Mouse (Mus musculus): Measurements from ENCODE around the gene Gm20481. TPM values are rescaled to one million over a fixed set of nuclear protein-coding genes. Genes with fewer than 3 reads are reported as not detected.
A peak's percentile ranks its signal among the peaks of the same experiment; 100 is the strongest.
"Not testable (repeated sequence)": the region's sequence is repeated elsewhere in the genome, so short reads cannot be mapped to it uniquely, and the experiment has no call there.

Gm20481 gene
- polyA plus RNA-seq, 1 experiment from 2014 or later = 1.2 TPM

DNA sequence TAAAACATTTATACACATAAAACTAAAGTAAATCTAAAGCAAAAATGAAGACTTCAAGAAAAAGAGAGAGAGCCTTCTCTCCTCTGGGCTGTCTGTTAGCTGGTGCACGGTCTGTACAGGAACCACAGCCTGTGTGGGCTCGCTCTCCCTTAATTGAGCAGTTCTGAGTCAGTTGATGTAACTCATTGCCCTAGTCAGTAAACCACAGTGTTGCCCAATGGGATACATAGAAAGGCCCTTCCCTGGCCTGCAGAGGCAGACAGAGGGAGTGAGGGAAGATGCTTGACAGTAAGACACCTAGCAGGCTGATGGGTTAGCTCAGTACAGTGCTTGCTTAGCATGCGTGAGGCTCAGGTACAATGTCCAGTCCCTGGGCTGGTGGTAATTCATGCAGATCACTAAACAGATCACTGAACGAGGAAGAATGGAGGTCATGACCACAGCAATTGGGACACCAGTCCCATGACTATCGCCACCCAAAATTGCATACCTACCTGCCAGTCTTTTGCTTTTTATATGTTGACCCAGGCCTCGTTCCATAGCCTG lies 31.7 kb upstream of the Gm20481 start:
- CTCF ChIA-PET = no interaction called here
- in situ Hi-C loops (cut with MboI; ENCODE audit: low pct_unique_long_range_greater_than_20kb) = no loop called here
- TF ChIP-seq CTCF (IDR thresholded peaks at IDR 0.05) = no peak
- DNase-seq (ENCODE audit: low read depth, low spot score) (no peak), ATAC-seq (no peak)
- no peaks in the 10 kb centered on the region for H3K27me3 ChIP-seq
- POLR2A ChIA-PET = interaction anchor here (1.3 kb wide), 1 partner anchor 13 kb away, joined by 3 read pairs; no protein-coding TSS in a partner anchor

DNA sequence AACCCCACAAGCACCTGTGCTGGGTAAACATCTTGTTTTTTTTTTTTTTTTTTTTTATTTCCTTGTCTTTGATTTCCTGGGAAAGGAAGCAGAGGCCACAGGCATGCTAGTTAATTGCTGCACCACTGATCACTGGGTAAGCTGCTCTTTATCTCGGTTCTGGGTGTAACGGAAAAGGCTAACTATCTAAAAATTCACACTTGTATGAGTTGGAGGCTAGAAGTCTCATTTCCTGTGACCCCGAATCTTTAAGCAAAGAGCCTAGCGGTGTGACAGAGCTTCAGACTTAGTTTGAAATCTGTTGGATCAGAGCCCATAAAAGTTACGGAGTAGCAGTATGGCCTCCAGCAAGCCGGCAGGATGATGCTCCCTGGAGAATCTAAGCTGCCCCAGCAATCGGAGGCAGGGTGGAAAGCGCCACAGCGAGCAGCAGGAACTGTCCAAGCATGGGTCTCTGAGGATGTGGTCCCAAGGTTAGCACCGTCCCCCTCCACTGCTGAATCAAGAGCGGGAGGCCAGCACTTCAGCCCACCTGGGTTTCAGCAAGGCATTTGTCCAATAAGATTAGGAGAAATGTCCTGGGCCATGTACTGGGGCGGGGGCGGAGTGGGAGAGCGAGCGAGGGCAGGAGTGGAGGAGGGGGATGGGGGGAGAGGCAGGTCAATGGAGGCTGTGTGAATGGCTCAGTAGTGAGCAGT lies 28.2 kb upstream of the Gm20481 start:
- CTCF ChIA-PET = no interaction called here
- ATAC-seq (no peak), DNase-seq (ENCODE audit: low read depth, low spot score) (no peak)
- POLR2A ChIA-PET = interaction anchor here (1.1 kb wide), 1 partner anchor 9 kb away, joined by 4 read pairs; no protein-coding TSS in a partner anchor
- in situ Hi-C loops (cut with MboI; ENCODE audit: low pct_unique_long_range_greater_than_20kb) = loop anchor here (5.0 kb wide), 1 partner anchor 79 kb away; the partner anchor contains the start of gene Cfb
- TF ChIP-seq CTCF (IDR thresholded peaks at IDR 0.05) = no peak
- H3K27me3 ChIP-seq = no peaks in the 10 kb centered on the region

DNA sequence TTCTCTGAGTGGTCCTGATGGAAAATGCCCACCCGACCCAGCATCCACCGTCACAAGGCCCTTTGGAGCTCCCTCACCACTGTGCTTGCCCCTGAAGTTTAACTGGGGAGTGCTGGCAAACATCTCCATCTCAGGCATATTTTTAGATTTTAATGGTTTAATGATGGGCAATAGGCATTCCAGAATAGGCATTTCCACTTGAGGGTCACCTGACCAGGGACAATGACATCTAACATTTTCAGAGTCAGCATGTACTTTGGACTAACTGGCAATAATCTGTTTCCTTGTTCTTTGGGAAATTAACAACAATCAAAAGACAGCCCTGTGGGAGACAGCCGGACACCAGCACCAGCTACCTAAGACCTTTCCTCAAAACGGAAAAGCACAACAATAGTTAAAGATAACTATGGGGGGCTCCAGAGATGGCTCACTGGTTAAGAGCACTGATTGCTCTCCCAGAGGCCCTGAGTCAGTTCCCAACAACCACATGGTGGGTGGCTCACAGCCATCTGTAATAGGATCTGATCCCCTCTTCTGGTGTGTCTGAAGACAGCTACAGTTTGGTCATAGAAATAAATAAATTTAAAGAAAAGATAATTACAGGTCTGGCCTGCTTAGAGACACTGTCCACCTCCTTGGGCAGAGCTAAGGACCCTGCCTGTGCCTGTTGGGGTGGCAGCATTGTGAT lies 26.4 kb upstream of the Gm20481 start:
- CTCF ChIA-PET = interaction anchor here (0.6 to 1.4 kb wide), 4 partner anchors 10 to 41 kb away, joined by 3 read pairs; no protein-coding TSS in a partner anchor
- no peak for ATAC-seq
- TF ChIP-seq CTCF (IDR thresholded peaks at IDR 0.05) = no peak

DNA sequence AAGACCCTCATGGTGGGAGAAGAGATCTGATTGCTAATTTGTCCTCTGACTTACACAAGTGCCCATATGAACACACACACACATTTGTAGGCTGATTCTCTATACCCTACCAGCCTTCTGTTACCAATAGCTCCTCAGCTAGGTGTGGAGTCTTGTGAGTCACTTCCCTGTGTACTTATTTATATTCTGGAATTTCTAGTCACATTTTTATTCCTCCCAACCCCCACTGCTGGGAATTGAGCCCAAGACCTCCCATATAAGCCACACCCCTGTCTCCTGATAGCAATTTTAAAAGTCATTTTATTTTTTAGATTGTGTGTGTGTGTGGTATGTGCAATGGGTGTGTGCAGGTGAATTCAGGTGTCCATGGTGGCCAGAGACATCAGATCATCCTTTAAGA lies 25.4 kb upstream of the Gm20481 start:
- no peaks in the 10 kb centered on the region for H3K27me3 ChIP-seq
- no peak for TF ChIP-seq CTCF (IDR thresholded peaks at IDR 0.05)
- CTCF ChIA-PET = interaction anchor here (1.4 to 1.6 kb wide), 2 partner anchors 9 to 20 kb away, joined by 3 to 4 read pairs; no protein-coding TSS in a partner anchor
- no peak for DNase-seq (ENCODE audit: low read depth, low spot score)
- in situ Hi-C loops (cut with MboI; ENCODE audit: low pct_unique_long_range_greater_than_20kb) = loop anchor here (5.0 kb wide), 1 partner anchor 82 kb away; the partner anchor contains the start of gene Cfb
- no peak for ATAC-seq
- POLR2A ChIA-PET = no interaction called here

More for the DNA sequence above, 26.4 kb upstream of the Gm20481 start:
- in situ Hi-C loops (cut with MboI; ENCODE audit: low pct_unique_long_range_greater_than_20kb) = loop anchor here (5.0 kb wide), 1 partner anchor 81 kb away; the partner anchor contains the start of gene Cfb
- no peak for DNase-seq (ENCODE audit: low read depth, low spot score)
- POLR2A ChIA-PET = interaction anchor here (0.6 to 0.9 kb wide), 3 partner anchors 23 to 140 kb away, joined by 3 to 7 read pairs (median 4); no protein-coding TSS in a partner anchor
- H3K27me3 ChIP-seq = no peaks in the 10 kb centered on the region

DNA sequence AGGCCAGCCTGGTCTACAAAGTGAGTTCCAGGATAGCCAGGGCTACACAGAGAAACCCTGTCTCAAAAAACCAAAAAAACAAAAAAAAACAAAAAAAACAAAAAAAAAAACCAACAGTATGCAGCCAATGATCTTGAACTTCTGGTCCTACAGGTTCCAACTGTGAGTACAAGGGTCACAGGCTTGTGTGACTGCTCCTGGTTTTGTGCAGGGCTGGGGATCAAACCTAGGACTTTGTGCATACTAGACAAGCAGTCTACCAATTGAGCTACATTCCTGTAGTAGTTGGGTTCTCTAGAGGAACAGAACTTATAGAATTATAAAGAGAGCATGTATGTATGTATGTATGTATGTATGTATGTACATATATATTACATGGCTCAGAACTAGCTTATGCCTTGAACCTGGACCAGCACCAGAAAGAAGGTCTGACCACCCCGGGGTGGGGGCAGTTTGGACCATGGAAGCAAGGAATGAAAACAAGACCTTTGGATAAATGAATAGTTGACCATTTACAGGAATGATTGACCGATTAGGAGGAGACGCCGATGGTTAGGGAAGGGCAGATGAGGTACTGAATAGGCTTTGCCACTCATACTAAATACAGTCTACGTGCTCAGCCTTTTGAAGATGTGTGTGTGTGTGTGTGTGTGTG lies 23.1 kb upstream of the Gm20481 start:
- in situ Hi-C loops (cut with MboI; ENCODE audit: low pct_unique_long_range_greater_than_20kb) = loop anchor here (5.0 kb wide), 1 partner anchor 34 kb away; the partner anchor contains the start of gene Slc44a4
- ATAC-seq (no peak), DNase-seq (ENCODE audit: low read depth, low spot score) (no peak)
- no peak for TF ChIP-seq CTCF (IDR thresholded peaks at IDR 0.05)
- CTCF ChIA-PET = interaction anchor here (1.4 kb wide), 1 partner anchor 15 kb away, joined by 6 read pairs; the partner anchor contains the start of gene Neu1
- POLR2A ChIA-PET = interaction anchor here (0.5 kb wide), 1 partner anchor 220 kb away, joined by 7 read pairs; no protein-coding TSS in a partner anchor
- no peaks in the 10 kb centered on the region for H3K27me3 ChIP-seq

DNA sequence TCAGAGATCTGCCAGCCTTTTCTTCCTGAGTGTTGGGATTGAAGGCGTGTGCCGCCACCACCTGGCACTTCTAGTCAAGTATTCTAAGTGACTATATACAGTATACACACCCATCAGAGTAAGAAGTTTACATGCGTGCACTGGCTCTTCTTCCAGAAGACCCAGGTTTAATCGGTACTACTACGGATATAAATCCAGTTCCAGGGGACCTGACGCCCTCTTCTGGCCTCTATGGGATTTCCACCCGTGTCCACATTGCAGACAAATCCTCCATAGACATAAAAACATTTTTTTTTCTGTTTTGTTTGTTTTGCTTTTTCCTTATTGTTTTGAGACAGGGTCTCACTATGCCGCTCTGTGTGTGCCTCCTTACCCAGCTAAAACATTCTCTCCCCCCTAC lies 22.1 kb upstream of the Gm20481 start:
- ATAC-seq = no peak
- POLR2A ChIA-PET = interaction anchor here (1.0 kb wide), 1 partner anchor 17 kb away, joined by 4 read pairs; the partner anchor contains the start of gene Neu1

DNA sequence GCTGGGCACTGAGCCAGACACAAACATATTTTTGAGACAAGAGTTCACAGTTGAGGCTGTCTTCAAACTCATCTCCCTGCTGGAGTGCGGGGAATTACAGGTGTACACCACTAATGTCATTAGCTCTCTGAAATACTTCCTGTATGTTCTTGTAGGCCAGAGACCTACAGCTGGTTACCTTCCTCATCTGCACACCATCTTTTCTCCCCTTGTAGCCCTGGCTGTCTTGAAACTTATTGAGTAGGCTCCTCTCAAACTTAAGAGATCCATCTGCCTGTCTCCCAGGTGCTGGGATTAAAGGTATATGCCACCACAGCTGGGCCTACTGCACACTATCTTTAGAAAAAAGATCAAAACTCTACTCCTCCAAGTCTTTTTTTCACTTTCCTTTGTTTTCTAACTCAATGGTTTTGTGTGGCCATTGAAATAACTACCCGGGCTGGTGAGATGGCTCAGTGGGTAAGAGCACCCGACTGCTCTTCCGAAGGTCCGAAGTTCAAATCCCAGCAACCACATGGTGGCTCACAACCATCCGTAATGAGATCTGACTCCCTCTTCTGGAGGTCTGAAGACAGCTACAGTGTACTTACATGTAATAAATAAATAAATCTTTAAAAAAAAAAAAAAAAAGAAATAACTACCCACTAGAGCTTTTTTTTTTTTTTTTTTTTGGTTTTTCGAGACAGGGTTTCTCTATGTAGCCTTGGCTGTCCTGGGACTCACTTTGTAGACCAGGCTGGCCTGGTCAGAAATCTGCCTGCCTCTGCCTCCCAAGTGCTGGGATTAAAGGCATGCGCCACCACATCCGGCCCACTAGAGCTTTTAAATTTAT lies 20.8 kb upstream of the Gm20481 start:
- in situ Hi-C loops (cut with MboI; ENCODE audit: low pct_unique_long_range_greater_than_20kb) = loop anchor here (5.0 kb wide), 1 partner anchor 37 kb away; the partner anchor contains the start of gene Slc44a4

More for the DNA sequence above, 22.1 kb upstream of the Gm20481 start:
- CTCF ChIA-PET = interaction anchor here (1.0 to 1.5 kb wide), 2 partner anchors 91 to 157 kb away, joined by 3 to 4 read pairs; no protein-coding TSS in a partner anchor
- DNase-seq (ENCODE audit: low read depth, low spot score) = no peak
- TF ChIP-seq CTCF (IDR thresholded peaks at IDR 0.05) = peak; percentile 82
- in situ Hi-C loops (cut with MboI; ENCODE audit: low pct_unique_long_range_greater_than_20kb) = loop anchor here (5.0 kb wide), 1 partner anchor 35 kb away; the partner anchor contains the start of gene Slc44a4
- H3K27me3 ChIP-seq = no peaks in the 10 kb centered on the region

DNA sequence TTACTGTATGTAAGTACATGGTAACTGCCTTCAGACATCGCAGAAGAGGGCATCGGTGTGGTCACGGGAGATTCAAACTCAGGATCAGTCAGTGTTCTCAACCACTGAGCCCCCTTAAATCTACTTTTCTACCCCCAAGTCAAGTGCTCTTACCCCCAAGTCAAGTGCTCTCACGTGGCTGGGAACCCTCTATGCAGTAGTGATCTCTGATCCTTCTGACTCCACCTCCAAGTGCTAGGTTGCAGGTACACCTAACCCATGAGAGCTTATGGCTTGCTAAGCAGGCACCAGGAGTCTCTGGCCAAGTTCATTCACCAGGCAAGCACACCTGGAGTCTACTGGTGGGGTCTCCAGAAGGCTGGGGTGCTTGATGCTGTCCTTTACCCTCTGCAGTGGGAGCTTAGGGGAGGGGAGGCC lies 20.2 kb upstream of the Gm20481 start:
- ATAC-seq (no peak), DNase-seq (ENCODE audit: low read depth, low spot score) (no peak)
- no peaks in the 10 kb centered on the region for H3K27me3 ChIP-seq
- ChIA-PET CTCF (interaction anchor here (1.6 to 4.6 kb wide), 3 partner anchors 33 to 94 kb away, joined by 4 to 22 read pairs (median 6); no protein-coding TSS in a partner anchor), POLR2A (interaction anchor here (0.6 to 1.8 kb wide), 4 partner anchors 15 to 93 kb away, joined by 3 to 9 read pairs (median 4); no protein-coding TSS in a partner anchor)
- no peak for TF ChIP-seq CTCF (IDR thresholded peaks at IDR 0.05)
- in situ Hi-C loops (cut with MboI; ENCODE audit: low pct_unique_long_range_greater_than_20kb) = loop anchor here (5.0 kb wide), 1 partner anchor 37 kb away; the partner anchor contains the start of gene Slc44a4

More for the DNA sequence above, 20.8 kb upstream of the Gm20481 start:
- DNase-seq (ENCODE audit: low read depth, low spot score); ATAC-seq; H3K27me3 ChIP-seq: not testable (repeated sequence)
- ChIA-PET CTCF (interaction anchor here (0.9 to 4.6 kb wide), 4 partner anchors 35 to 156 kb away, joined by 3 to 22 read pairs (median 4); no protein-coding TSS in a partner anchor), POLR2A (interaction anchor here (0.6 to 1.8 kb wide), 3 partner anchors 18 to 93 kb away, joined by 3 to 4 read pairs (median 3); partner anchors contain the start of gene Neu1)

Data from Patski (cell line).